Mouse (Mus musculus): ENCODE results near the gene Tns1.

DNA sequence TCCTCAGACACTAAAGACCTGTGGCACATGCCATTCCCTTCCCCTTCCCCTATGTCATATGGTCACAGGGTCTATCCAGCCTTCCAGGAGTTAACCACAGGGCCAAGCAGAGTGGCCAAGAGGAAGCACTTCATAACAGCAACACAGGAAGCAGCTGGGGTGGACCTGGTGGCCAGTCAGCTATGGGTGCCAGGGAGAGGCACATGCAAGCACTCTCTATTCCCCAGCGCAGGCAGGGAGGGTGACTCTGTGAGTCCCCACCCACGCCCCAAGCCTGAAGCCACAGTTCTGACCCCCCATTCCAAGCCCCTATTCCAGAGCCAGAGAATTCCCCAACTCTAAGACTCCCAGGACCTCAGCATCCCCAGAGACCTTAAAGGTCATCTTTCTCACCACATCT, 89.5 kb downstream of the Tns1 start:
- no peak for TF ChIP-seq CTCF (IDR thresholded peaks at IDR 0.05; ENCODE audit: low read depth, low read length)
- TF ChIP-seq POLR2A (IDR thresholded peaks at IDR 0.05; ENCODE audit: borderline replicate concordance, low read depth, low read length) = no peak

Data from bone marrow macrophage, adult 2 months (primary cell).